Mouse (Mus musculus): Measurements from ENCODE around the gene Ugt2b35. TPM values are rescaled to one million over a fixed set of nuclear protein-coding genes. Genes with fewer than 3 reads are reported as not detected.

Gene Ugt2b35
- total and polyA plus RNA-seq, 3 experiments: not detected

- H3K4me1 ChIP-seq (ENCODE audit: control insufficient read depth in 1 of 2, insufficient read depth in 2 of 2): no peaks in the 10 kb centered on the region
- H3K79me2 ChIP-seq (replicated peaks; ENCODE audit: control insufficient read depth, extremely low read depth, insufficient read depth, poor library complexity, severe bottlenecking): no peaks in the 10 kb centered on the region
- no peak overlapping the region for H3K4me2 ChIP-seq (ENCODE audit: insufficient read depth, low read depth, poor library complexity, severe bottlenecking)
- no peaks in the 10 kb centered on the region for H3K36me3 ChIP-seq (replicated peaks in 1 of 2; ENCODE audit: control insufficient read depth in 1 of 2, insufficient read depth in 1 of 2, low read length in 1 of 2)
- no peaks in the 10 kb centered on the region for H3K9me3 ChIP-seq (replicated peaks; ENCODE audit: low read length)
- dilution Hi-C loops (cut with MboI; ENCODE audit: extremely low pct_ligation_motif_present, extremely low pct_unique_long_range_greater_than_20kb, low sequenced_read_pairs) (no loop called here), in situ Hi-C loops (cut with MboI; ENCODE audit: low pct_ligation_motif_present, low pct_unique_long_range_greater_than_20kb, low sequenced_read_pairs) (no loop called here)
- TF ChIP-seq MAX (IDR thresholded peaks at IDR 0.05; ENCODE audit: low read length) (no peak), MYC (IDR thresholded peaks at IDR 0.05; ENCODE audit: low read depth, low read length) (no peak), SIN3A (IDR thresholded peaks at IDR 0.05; ENCODE audit: low read length) (no peak), MEF2A (IDR thresholded peaks at IDR 0.05; ENCODE audit: borderline replicate concordance, low read depth, low read length) (no peak), JUN (IDR thresholded peaks at IDR 0.05; ENCODE audit: insufficient read depth, low read depth, low read length) (no peak), USF2 (conservative IDR thresholded peaks at IDR 0.05; ENCODE audit: low read depth, low read length) (no peak), CTCF (conservative IDR thresholded peaks at IDR 0.05 in 1 of 2, IDR thresholded peaks at IDR 0.05 in 1 of 2; ENCODE audit: low read depth in 2 of 2, low read length in 2 of 2) (no peak), IRF4 (IDR thresholded peaks at IDR 0.05; ENCODE audit: low read depth, low read length) (no peak), MAFK (IDR thresholded peaks at IDR 0.05; ENCODE audit: insufficient replicate concordance, low read length) (no peak)
- no peak overlapping the region for H3K9ac ChIP-seq (ENCODE audit: insufficient read depth, low read depth)
- no peaks in the 10 kb centered on the region for H3K27me3 ChIP-seq (replicated peaks)
- no peak overlapping the region for H3K4me3 ChIP-seq (replicated peaks in 1 of 3; ENCODE audit: low read depth in 2 of 3, low read length in 2 of 3, poor library complexity in 1 of 3)
- no peak overlapping the region for H3K27ac ChIP-seq (ENCODE audit: insufficient read depth, low read depth)
- no peak for DNase-seq (ENCODE audit: extremely low read depth)
Measured at GRCm38 (mm10) chr5:87004735-87005134, 4.1 kb downstream of the Ugt2b35 start.

- H3K79me2 ChIP-seq (replicated peaks; ENCODE audit: control insufficient read depth, extremely low read depth, insufficient read depth, poor library complexity, severe bottlenecking): no peaks in the 10 kb centered on the region
- no peak overlapping the region for H3K4me2 ChIP-seq (ENCODE audit: insufficient read depth, low read depth, poor library complexity, severe bottlenecking)
- H3K9me3 ChIP-seq (replicated peaks; ENCODE audit: low read length): no peaks in the 10 kb centered on the region
- DNase-seq (ENCODE audit: extremely low read depth): no peak
- in situ Hi-C loops (cut with MboI; ENCODE audit: low pct_ligation_motif_present, low pct_unique_long_range_greater_than_20kb, low sequenced_read_pairs): no loop called here
- no peak overlapping the region for H3K27ac ChIP-seq (ENCODE audit: insufficient read depth, low read depth)
- H3K9ac ChIP-seq (ENCODE audit: insufficient read depth, low read depth): no peak overlapping the region
- H3K36me3 ChIP-seq (replicated peaks in 1 of 2; ENCODE audit: control insufficient read depth in 1 of 2, insufficient read depth in 1 of 2, low read length in 1 of 2): no peaks in the 10 kb centered on the region
- no peak overlapping the region for H3K4me3 ChIP-seq (replicated peaks in 1 of 3; ENCODE audit: low read depth in 2 of 3, low read length in 2 of 3, poor library complexity in 1 of 3)
- dilution Hi-C loops (cut with MboI; ENCODE audit: extremely low pct_ligation_motif_present, extremely low pct_unique_long_range_greater_than_20kb, low sequenced_read_pairs): no loop called here
- no peaks in the 10 kb centered on the region for H3K27me3 ChIP-seq (replicated peaks)
- TF ChIP-seq RAD21 (IDR thresholded peaks at IDR 0.05; ENCODE audit: low read depth, low read length) (no peak), CHD1 (IDR thresholded peaks at IDR 0.05; ENCODE audit: low read depth, low read length) (no peak), POLR2A (IDR thresholded peaks at IDR 0.05; ENCODE audit: low read depth, low read length) (no peak), POLR2AphosphoS2 (IDR thresholded peaks at IDR 0.05; ENCODE audit: low read depth, low read length) (no peak), ZKSCAN1 (IDR thresholded peaks at IDR 0.05; ENCODE audit: borderline replicate concordance, low read depth, low read length) (no peak), ZC3H11A (IDR thresholded peaks at IDR 0.05; ENCODE audit: low read depth, low read length) (no peak)
- H3K4me1 ChIP-seq (ENCODE audit: control insufficient read depth in 1 of 2, insufficient read depth in 2 of 2): no peaks in the 10 kb centered on the region
Measured at GRCm38 (mm10) chr5:87015477-87015876, 14.8 kb downstream of the Ugt2b35 start.

GRCm38 (mm10) chr5:87027359-87027758 lies 26.7 kb downstream of the Ugt2b35 start:
- Histone ChIP-seq H3K4me3 (replicated peaks in 1 of 3; ENCODE audit: low read depth in 2 of 3, low read length in 2 of 3, poor library complexity in 1 of 3) (no peak overlapping the region), H3K27ac (ENCODE audit: insufficient read depth, low read depth) (no peak overlapping the region), H3K79me2 (replicated peaks; ENCODE audit: control insufficient read depth, extremely low read depth, insufficient read depth, poor library complexity, severe bottlenecking) (no peaks in the 10 kb centered on the region), H3K4me2 (ENCODE audit: insufficient read depth, low read depth, poor library complexity, severe bottlenecking) (no peak overlapping the region), H3K36me3 (replicated peaks in 1 of 2; ENCODE audit: control insufficient read depth in 1 of 2, insufficient read depth in 1 of 2, low read length in 1 of 2) (no peaks in the 10 kb centered on the region), H3K9me3 (replicated peaks; ENCODE audit: low read length) (no peaks in the 10 kb centered on the region), H3K9ac (ENCODE audit: insufficient read depth, low read depth) (no peak overlapping the region), H3K27me3 (replicated peaks) (no peaks in the 10 kb centered on the region), H3K4me1 (ENCODE audit: control insufficient read depth in 1 of 2, insufficient read depth in 2 of 2) (no peaks in the 10 kb centered on the region)
- no peak for DNase-seq (ENCODE audit: extremely low read depth)
- TF ChIP-seq ZMIZ1 (IDR thresholded peaks at IDR 0.05; ENCODE audit: low read depth, low read length) (no peak), MEF2A (IDR thresholded peaks at IDR 0.05; ENCODE audit: borderline replicate concordance, low read depth, low read length) (no peak)
- in situ Hi-C loops (cut with MboI; ENCODE audit: low pct_ligation_motif_present, low pct_unique_long_range_greater_than_20kb, low sequenced_read_pairs) (no loop called here), dilution Hi-C loops (cut with MboI; ENCODE audit: extremely low pct_ligation_motif_present, extremely low pct_unique_long_range_greater_than_20kb, low sequenced_read_pairs) (no loop called here)
